Mouse (Mus musculus) small intestine, adult 2 months (tissue): ENCODE measurements around the gene Angptl2. TPM values are rescaled to one million over a fixed set of nuclear protein-coding genes. Genes with fewer than 3 reads are reported as not detected.

Source experiments
- H3K27ac ChIP-seq: fragments of 200-500 bp; 2 replicates; pipeline ENCODE4 v1.5.1; 2012; ENCODE audit warnings: low read depth, low read length, control low read depth, inconsistent platforms; ENCODE audit not compliant: insufficient read depth
- H3K27me3 ChIP-seq: fragments of 200-500 bp; 2 replicates; pipeline ENCODE4 v1.6.1; 2012; ENCODE audit warnings: mild to moderate bottlenecking, moderate library complexity, low read length, inconsistent platforms; ENCODE audit not compliant: control insufficient read depth, insufficient read depth
- H3K36me3 ChIP-seq: fragments of 200-500 bp; 2 replicates; pipeline ENCODE4 v1.6.1; 2012; ENCODE audit warnings: mild to moderate bottlenecking, low read length, control low read depth, inconsistent platforms; ENCODE audit not compliant: control insufficient read depth, insufficient read depth
- H3K4me1 ChIP-seq: fragments of 200-500 bp; 2 replicates; pipeline ENCODE4 v1.6.1; 2012; ENCODE audit warnings: low read length, inconsistent platforms, mixed read lengths; ENCODE audit not compliant: control insufficient read depth, insufficient read depth, insufficient read length
- H3K4me3 ChIP-seq: fragments of 200-500 bp; 2 replicates; pipeline ENCODE4 v1.5.1; 2012; ENCODE audit warnings: low read depth, mild to moderate bottlenecking, control low read depth, inconsistent platforms, low read length, moderate library complexity
- CTCF ChIP-seq: fragments of 200-500 bp; IDR thresholded peaks from 2 replicates; pipeline ENCODE4 v1.5.1; 2012; ENCODE audit warnings: low read depth, mild to moderate bottlenecking, control low read depth, inconsistent platforms, low read length, moderate library complexity, mixed read lengths; ENCODE audit not compliant: insufficient replicate concordance, insufficient read length; ENCODE audit errors: extremely low read depth
- POLR2A ChIP-seq: fragments of 200-500 bp; IDR thresholded peaks from 2 replicates; pipeline ENCODE4 v1.6.1; 2012; ENCODE audit warnings: low read depth, mild to moderate bottlenecking, control low read depth, inconsistent platforms, low read length, moderate library complexity
- WGBS: fragments of 180-500 bp; shearing (Covaris S2); methylation state at CpG from one replicate; pipeline ENCODE4 v1.1.7; 2018; 5-methylcytosine and 5-hydroxymethylcytosine counted together
- polyA plus RNA-seq: library from polyadenylated mRNA; depleted of rRNA; stranded (reverse); fragments of >200 nt; gene quantifications from 2 replicates; pipeline ENCODE4 v1.2.3, GENCODE M21; 2012

The Angptl2 gene
- polyA plus RNA-seq, 1 experiment = 18.9 TPM

DNA sequence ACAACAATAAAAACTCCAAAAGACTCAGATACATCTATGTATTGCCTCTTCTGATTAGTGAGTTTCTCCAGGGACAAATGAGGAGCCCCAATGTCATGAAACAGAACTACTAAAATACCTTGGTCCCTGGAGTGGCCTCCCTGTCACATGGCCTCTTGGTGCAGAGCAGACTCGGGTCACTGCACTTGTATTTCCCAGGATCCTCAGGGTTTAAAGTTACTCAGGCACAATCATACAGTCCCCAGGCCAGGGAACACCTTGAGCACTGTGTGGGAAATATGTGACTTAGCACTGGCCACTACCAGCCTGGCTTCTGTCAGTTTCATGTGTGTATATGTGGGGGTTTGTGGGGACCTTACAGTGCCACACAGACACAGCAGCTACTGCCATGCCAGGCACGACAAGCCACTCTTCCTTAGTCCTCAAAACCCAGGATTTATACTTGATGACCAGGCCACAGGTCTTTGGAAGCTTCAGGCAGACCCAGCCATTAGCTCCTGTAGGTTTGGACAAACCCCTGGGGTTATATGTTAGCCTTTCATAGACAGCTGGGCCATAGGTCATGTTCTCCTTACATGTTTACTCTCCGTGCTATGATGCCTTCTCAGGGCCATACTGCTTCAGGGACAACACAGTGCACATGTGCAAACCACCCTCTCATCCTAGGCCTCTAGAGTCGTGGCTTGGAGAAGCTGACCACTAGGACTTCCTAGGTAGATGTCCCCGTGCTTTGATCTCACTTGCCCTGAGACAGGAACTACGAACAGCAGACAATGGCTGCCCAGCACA, 17.1 kb downstream of the Angptl2 start:
- no peak for TF ChIP-seq CTCF
- TF ChIP-seq POLR2A = no peak
- 72% methylated on average over 6 of the region's 6 CpGs for WGBS
- Histone ChIP-seq H3K27me3 (no peaks in the 10 kb centered on the region), H3K36me3 (no peaks in the 10 kb centered on the region), H3K4me1 (no peaks in the 10 kb centered on the region; the same call in 1 of the 2 replicates), H3K27ac (no peak overlapping the region), H3K4me3 (no peak overlapping the region)

DNA sequence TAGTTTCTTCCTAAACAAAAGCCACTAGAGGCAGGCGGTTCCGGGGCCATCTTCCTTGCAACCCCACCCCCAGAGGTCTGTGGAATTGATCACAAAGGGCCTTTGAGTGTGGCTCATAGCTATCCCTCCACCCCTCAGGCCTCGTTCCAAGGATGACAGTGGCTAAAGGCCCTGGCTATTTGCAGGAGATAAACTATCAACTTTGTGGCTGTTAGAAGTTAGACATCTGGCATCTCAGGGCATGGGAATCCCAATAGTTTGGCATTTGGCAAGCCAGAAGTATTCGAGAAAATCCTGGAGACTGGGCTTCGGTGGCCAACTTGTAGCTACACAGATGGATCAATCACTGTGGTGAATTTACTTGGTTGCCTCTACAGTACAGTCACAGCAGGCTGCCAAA, 18.0 kb downstream of the Angptl2 start:
- TF ChIP-seq POLR2A (no peak), CTCF (no peak)
- 79% methylated on average over 5 of the region's 5 CpGs for WGBS
- no peaks in the 10 kb centered on the region for H3K36me3 ChIP-seq
- no peak overlapping the region for H3K27ac ChIP-seq
- H3K4me3 ChIP-seq = no peak overlapping the region
- H3K27me3 ChIP-seq = no peaks in the 10 kb centered on the region
- H3K4me1 ChIP-seq = no peaks in the 10 kb centered on the region

DNA sequence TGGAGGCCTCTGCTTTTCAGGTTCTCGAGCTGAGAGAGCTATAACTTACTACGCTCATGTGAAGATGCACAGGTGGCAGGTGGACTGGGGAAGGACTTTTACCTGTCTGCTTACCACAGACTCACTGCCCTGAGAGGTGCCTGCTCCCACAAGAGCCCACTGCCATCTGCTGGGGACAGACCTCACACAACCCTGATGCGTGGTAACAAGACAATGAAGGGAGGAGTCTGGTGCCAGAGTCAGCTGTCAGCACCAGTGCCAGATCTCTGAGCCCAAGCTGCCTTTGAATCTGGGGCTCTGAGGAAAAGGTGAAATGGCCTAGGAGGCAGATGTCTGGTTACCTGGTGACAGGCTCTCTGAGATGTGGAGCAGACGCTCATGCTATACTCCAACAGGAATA, 19.0 kb downstream of the Angptl2 start:
- Histone ChIP-seq H3K27me3 (no peaks in the 10 kb centered on the region), H3K27ac (no peak overlapping the region), H3K36me3 (no peaks in the 10 kb centered on the region), H3K4me3 (no peak overlapping the region), H3K4me1 (no peaks in the 10 kb centered on the region)
- TF ChIP-seq POLR2A = no peak
- no peak for TF ChIP-seq CTCF
- WGBS = 88% methylated on average over 4 of the region's 4 CpGs

DNA sequence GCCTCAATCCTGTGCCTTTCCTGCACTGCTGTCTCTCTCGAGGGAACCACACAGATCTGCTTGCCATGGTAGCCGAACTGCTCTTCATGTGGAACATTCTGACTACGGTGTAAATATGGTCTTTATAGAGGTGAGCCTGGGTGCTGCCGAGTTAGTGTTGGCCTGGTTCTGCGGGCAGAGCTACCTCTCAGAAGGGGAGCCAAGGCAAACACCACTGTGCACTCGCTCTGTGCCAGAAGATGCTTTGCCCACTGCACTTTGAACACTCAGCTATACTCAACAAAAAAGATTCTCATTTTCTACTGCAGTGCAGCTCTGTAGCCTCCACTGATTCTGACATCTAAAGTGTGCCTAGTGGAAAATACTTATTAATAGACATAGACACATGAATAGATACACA, 21.7 kb downstream of the Angptl2 start:
- no peak overlapping the region for H3K27ac ChIP-seq

DNA sequence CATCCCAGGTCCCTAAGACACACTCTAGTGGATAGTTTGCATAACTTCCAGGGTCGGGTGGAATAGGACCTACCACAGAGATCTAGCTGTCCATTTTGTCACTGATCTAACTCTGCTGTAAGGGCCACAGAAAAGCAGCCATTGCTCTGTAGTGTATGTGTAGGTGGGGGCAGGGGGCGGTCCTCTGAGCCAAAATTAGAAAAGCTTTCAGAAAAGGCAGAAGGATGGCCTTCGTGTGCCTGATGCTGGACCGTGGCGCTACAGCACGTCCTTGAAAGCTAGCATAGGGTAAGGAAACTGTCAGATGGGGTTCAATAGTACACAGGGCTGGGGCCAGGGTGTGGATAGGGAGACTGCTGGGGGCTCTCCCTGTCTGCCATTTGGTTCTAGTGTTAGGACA, 29.0 kb downstream of the Angptl2 start:
- Histone ChIP-seq H3K27me3 (no peaks in the 10 kb centered on the region), H3K36me3 (peaks cover 2% of the 10 kb centered on the region; the same call in 1 of the 2 replicates), H3K4me3 (no peak overlapping the region), H3K27ac (no peak overlapping the region), H3K4me1 (no peaks in the 10 kb centered on the region)
- WGBS = 76% methylated on average over 6 of the region's 6 CpGs
- no peak for TF ChIP-seq CTCF
- no peak for TF ChIP-seq POLR2A

More for the DNA sequence above, 21.7 kb downstream of the Angptl2 start:
- Histone ChIP-seq H3K4me3 (no peak overlapping the region), H3K36me3 (peaks cover 2% of the 10 kb centered on the region; the same call in 1 of the 2 replicates), H3K27me3 (no peaks in the 10 kb centered on the region), H3K4me1 (no peaks in the 10 kb centered on the region)
- 77% methylated on average over 6 of the region's 6 CpGs for WGBS
- TF ChIP-seq CTCF (no peak), POLR2A (no peak)

DNA sequence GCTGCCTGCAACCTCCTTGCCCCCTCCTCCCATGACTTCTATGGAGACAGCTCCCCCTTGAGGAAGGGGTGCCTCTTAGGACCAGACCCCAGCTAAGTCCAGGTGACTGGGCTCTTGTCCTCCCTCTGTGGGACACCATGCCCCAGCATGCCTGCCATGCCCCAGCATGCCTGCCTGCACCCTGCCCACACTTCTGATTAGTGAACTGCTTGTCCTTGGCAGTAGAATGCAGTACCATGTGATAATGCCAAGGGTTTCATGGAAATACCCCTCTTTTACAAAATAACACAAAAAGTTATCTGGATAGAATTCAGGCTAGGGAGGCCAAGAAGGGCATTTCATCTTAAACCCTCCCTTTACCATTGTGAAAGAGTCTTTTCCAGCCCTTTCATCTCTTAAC, 29.5 kb downstream of the Angptl2 start:
- TF ChIP-seq CTCF (no peak), POLR2A (no peak)
- H3K27ac ChIP-seq = no peak overlapping the region
- no peaks in the 10 kb centered on the region for H3K27me3 ChIP-seq
- H3K4me1 ChIP-seq = no peaks in the 10 kb centered on the region
- peaks cover 2% of the 10 kb centered on the region; the same call in 1 of the 2 replicates for H3K36me3 ChIP-seq
- H3K4me3 ChIP-seq = no peak overlapping the region

DNA sequence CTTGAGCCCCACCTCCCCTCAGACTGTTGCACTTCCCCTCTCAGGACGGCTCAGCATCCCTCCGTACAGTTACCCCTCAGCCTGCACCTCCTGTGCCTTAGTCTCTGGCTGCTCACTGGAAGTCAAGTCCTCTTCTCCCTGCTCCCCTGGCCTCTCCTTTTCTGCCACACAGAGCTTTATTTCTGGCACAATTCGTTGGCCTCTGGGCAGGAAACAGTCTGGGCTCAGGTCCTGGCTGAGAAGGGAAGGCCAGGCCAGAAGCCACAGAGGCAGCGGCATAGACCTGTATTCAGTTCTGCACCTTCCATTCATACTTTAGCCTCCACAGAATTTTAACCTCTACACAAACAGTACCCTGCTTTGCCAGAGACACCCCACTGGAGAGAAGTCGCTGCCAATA, 31.0 kb downstream of the Angptl2 start:
- no peak overlapping the region for H3K27ac ChIP-seq
- no peaks in the 10 kb centered on the region for H3K27me3 ChIP-seq
- TF ChIP-seq POLR2A (no peak), CTCF (no peak)
- H3K4me1 ChIP-seq = no peaks in the 10 kb centered on the region
- WGBS = 81% methylated on average over 5 of the region's 5 CpGs
- H3K36me3 ChIP-seq = peaks cover 2% of the 10 kb centered on the region; the same call in 1 of the 2 replicates
- H3K4me3 ChIP-seq = no peak overlapping the region
